Mouse (Mus musculus): ENCODE data around the gene Myo18b.

Gene Myo18b

GRCm38 (mm10) chr5:112674806-112675205 lies 221.4 kb downstream of the Myo18b start:
- DNase-seq (ENCODE audit: low spot score), result no peak

- DNase-seq (ENCODE audit: low spot score), result no peak
Observed at GRCm38 (mm10) chr5:112672457-112672856, 223.7 kb downstream of the Myo18b start.

GRCm38 (mm10) chr5:112671961-112672360 lies 224.2 kb downstream of the Myo18b start:
- no peak for DNase-seq (ENCODE audit: low spot score)

DNA sequence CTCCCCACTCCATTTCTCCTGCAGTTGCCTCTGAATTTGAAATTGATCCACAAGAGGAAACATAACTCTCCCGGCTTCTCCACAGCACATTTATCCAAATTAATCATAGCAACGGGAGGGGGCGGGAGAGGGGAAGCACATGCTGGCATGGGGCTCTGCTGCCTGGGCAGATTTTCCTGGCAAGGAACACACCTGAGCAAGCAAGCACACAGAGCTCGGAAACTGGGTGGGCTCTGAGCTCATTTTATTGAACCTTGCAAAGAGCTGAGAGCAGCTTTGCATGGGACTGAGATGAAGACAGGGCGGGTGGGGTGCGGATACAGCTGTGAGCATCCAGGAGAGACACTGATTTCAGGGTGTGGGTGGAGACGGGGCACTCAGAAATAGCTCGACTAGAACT lies 229.0 kb downstream of the Myo18b start:
- DNase-seq (ENCODE audit: low spot score), result no peak

GRCm38 (mm10) chr5:112665661-112666060 lies 230.5 kb downstream of the Myo18b start:
- DNase-seq (ENCODE audit: low spot score), result no peak

DNA sequence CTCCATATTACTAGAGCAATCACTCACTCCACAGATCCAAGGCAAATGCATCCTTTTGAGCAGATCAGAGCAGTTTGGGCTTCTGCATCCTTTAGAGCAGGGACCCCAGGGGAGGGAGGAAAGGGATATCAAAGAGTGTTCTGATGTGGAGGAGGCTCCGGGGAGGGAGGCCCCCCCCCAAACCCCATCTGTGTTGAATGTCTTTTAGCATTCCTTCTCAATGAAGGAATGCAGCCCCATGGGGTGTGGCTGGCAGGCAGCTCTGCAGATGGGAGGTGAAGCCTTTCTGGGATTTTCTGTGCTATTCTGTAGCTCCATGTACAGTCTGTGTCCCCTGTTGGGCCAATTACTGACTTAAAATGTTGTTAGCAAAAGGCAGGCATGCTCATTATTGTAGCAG lies 232.5 kb downstream of the Myo18b start:
- DNase-seq (ENCODE audit: low spot score), result no peak

GRCm38 (mm10) chr5:112660924-112661431 lies 235.2 kb downstream of the Myo18b start:
- peak; percentile 72 for DNase-seq (ENCODE audit: low spot score)

- DNase-seq (ENCODE audit: low spot score), result peak; percentile 53
Observed at GRCm38 (mm10) chr5:112659295-112659694, 236.9 kb downstream of the Myo18b start.

GRCm38 (mm10) chr5:112656811-112657210 lies 239.4 kb downstream of the Myo18b start:
- no peak for DNase-seq (ENCODE audit: low spot score)

GRCm38 (mm10) chr5:112655986-112656541 lies 240.1 kb downstream of the Myo18b start:
- peak; percentile 53 for DNase-seq (ENCODE audit: low spot score)

DNA sequence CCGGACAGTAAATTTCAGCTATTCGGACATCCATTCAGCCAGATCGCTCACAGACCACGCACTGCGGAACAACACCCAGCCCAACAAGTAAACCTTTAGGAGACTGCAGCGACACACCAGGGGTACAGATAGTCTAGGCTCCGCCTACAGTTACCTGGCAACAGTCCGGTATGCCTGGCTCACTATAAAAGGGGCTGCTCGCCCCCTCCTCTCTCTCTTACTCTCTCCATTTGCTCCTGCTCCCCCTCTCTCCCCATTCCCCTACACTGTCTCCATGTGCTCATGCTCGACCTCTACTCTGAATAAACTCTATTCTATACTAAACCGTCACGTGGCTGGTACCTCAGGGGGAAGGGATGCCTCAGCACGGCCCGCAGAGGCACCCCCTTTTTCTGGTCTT lies 240.6 kb downstream of the Myo18b start:
- DNase-seq (ENCODE audit: low spot score), result peak; percentile 46

DNA sequence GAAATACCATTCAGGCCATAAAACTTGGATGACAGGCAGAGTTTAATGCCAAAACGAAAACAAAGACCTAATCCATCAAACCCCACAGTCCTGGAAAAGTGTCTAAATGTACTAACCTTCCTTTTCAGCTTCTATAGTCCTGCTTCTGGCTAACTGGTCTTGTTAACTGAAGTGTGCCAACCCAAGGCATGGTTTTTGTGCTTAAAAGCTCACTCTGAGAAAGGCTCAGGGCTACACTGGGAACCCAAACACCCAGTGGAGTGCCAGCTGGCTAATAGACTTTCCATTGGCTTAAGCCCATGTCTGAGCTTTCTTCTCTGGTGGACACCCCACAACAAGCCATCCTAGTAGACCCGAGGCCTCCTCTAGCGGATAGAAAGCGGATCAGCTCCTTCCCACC lies 244.1 kb downstream of the Myo18b start:
- no peak for DNase-seq (ENCODE audit: low spot score)

DNA sequence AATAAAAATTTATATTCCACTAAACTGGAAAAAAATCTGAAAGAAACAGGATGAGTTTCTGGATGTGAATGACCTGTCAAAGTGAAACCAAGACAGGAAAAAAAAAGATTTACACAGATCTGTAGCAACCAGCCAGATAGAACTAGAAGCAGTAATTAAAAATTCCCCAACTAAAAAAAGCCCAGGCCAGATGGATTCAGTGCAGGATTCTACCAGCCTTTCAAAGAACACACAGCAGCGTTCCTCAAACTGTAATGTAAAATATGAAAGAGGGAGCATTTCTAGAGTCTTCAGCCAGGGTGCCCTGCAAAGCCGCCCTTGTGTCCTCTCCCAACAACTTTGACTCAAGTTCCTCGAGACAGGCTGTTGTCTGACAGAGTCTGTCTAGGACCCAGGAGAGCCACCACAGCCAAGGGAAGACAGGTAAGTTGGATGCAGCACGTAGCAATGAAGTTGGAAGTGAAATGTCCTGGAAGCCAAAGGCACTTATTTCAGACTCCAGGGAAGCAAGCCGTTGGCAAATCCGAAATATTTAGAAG lies 246.9 kb downstream of the Myo18b start:
- DNase-seq (ENCODE audit: low spot score), result no peak

GRCm38 (mm10) chr5:112646871-112647270 lies 249.3 kb downstream of the Myo18b start:
- no peak for DNase-seq (ENCODE audit: low spot score)

DNA sequence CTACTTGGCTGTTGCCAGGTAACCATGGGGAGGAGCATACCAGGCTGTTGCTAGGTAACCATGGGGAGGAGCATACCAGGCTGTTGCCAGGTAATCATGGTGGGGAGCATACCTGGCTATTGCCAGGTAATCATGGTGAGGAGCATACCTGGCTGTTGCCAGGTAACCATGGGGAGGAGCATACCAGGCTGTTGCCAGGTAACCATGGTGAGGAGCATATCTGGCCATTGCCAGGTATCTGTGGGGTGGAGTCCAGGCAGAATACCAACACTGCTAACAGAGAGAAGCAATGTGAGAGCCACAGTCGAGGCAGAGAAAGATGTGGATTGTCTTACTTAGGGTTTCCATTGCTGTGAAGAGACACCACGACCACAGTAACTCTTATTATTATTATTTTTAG lies 250.6 kb downstream of the Myo18b start:
- DNase-seq (ENCODE audit: low spot score), result no peak

DNA sequence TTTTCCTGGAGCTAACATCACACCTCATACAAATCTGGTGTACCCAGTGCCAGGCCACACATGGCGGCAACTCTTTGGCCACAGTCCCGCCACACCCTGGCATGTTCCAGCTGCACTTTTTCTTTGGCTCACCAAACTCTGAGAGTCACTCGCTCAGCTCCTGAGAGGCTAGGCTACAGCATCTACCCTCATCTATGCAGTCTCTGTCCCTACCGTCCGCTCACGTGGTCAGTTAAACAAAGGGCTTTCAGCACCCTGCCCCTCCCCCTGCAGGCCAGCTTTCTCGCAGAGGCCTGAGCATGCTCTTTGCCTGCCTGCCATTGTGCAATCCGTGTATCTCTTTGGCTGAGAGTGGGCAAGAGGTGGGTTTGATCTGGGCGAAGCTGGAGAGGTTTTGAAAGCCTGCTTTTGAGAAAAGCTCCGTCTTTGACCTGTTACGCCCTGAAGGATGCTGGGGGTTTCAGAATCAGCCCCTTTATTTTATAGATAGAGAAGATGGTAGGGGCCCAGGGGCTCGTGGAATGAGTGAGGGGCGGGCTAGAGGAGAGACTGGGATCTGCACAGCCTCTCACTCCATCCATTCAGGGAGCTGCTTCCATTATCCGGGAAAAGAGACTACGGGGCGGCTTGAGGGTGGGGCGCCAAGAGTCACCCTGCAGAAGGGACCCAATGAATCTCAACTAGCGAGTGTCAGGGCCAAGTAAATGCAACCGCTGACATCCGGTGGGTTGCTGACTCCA lies 252.5 kb downstream of the Myo18b start:
- peak; percentile 89 for DNase-seq (ENCODE audit: low spot score)

GRCm38 (mm10) chr5:112642731-112643130 lies 253.4 kb downstream of the Myo18b start:
- DNase-seq (ENCODE audit: low spot score), result peak; percentile 58

- no peak for DNase-seq (ENCODE audit: low spot score)
Observed at GRCm38 (mm10) chr5:112641770-112642169, 254.4 kb downstream of the Myo18b start.

- no peak for DNase-seq (ENCODE audit: low spot score)
Observed at GRCm38 (mm10) chr5:112641131-112641530, 255.0 kb downstream of the Myo18b start.

GRCm38 (mm10) chr5:112640651-112641050 lies 255.5 kb downstream of the Myo18b start:
- peak; percentile 80 for DNase-seq (ENCODE audit: low spot score)
